ENCODE assay signal across 8 mouse cellular contexts in genomic region chr4:151988014-151988341, GRCm38 (mm10). TPM values are rescaled to one million over a fixed set of nuclear protein-coding genes. Genes with fewer than 3 reads are reported as not detected.
DNase-seq lines count a peak whose midpoint lies in the region; ATAC-seq and TF ChIP-seq lines count a peak whose summit lies in the region.

No protein-coding gene starts in this region.

- H3K4me3 ChIP-seq in heart, embryonic 15.5 days, result peak overlapping the region; percentile 96
- H3K4me3 ChIP-seq in ES-E14 (ENCODE audit: insufficient read depth in 1 of 2, low read depth in 1 of 2, low read length in 2 of 2, poor library complexity in 1 of 2, severe bottlenecking in 1 of 2), result peak overlapping the region; percentile 89 to 97
- H3K4me3 ChIP-seq in forebrain, embryonic 15.5 days, result peak overlapping the region; percentile 57
- H3K4me3 ChIP-seq in macrophage (ENCODE audit: inconsistent target), result peak overlapping the region; percentile 63

- H3K79me2 ChIP-seq in macrophage (ENCODE audit: inconsistent target), result peaks cover 9% of the 10 kb centered on the region; the same call in 1 of the 2 replicates

- peaks cover 43% of the 10 kb centered on the region for H3K4me1 ChIP-seq in heart, embryonic 15.5 days (replicated peaks)
- H3K4me1 ChIP-seq in ES-E14 (ENCODE audit: control insufficient read depth in 2 of 2, insufficient read depth in 2 of 2, low read length in 2 of 2, poor library complexity in 1 of 2), result peaks cover 0 to 34% of the 10 kb centered on the region in 2 experiments; a peak in 3 of 4 replicates
- H3K4me1 ChIP-seq in forebrain, embryonic 15.5 days, result peaks cover 20% of the 10 kb centered on the region

- H3K27ac ChIP-seq in heart, embryonic 15.5 days, result peak overlapping the region; percentile 83; the same call in 1 of the 2 replicates
- no peak overlapping the region for H3K27ac ChIP-seq in ES-E14 (ENCODE audit: insufficient read depth, low read depth, low read length, poor library complexity, severe bottlenecking)
- H3K27ac ChIP-seq in forebrain, embryonic 15.5 days (replicated peaks), result peak overlapping the region; percentile 84
- no peak overlapping the region for H3K27ac ChIP-seq in macrophage

- peaks cover 26% of the 10 kb centered on the region for H3K36me3 ChIP-seq in heart, embryonic 15.5 days
- peaks cover 29% of the 10 kb centered on the region for H3K36me3 ChIP-seq in ES-E14 (ENCODE audit: control insufficient read depth, insufficient read depth, low read length, poor library complexity, severe bottlenecking)
- H3K36me3 ChIP-seq in forebrain, embryonic 15.5 days, result peaks cover 27% of the 10 kb centered on the region
- peaks cover 25% of the 10 kb centered on the region; the same call in 1 of the 2 replicates for H3K36me3 ChIP-seq in macrophage (ENCODE audit: inconsistent target)

- no peak for ATAC-seq in heart, embryonic 15.5 days (replicated peaks; ENCODE audit: insufficient number of reproducible peaks, insufficient read depth, low FRiP score, low read depth)
- ATAC-seq in forebrain, embryonic 15.5 days (replicated peaks), result no peak; the same call in 1 of the 2 replicates

- peak overlapping the region; percentile 83 for H3K4me2 ChIP-seq in heart, embryonic 15.5 days
- H3K4me2 ChIP-seq in forebrain, embryonic 15.5 days (replicated peaks), result peak overlapping the region; percentile 67

- H3K9ac ChIP-seq in heart, embryonic 15.5 days, result peak overlapping the region; percentile 94
- H3K9ac ChIP-seq in ES-E14 (ENCODE audit: insufficient read depth, low read depth, low read length, poor library complexity, severe bottlenecking), result peak overlapping the region; percentile 82; the same call in 1 of the 2 replicates
- H3K9ac ChIP-seq in forebrain, embryonic 15.5 days (replicated peaks), result peak overlapping the region; percentile 92

- H3K27me3 ChIP-seq in heart, embryonic 15.5 days, result no peaks in the 10 kb centered on the region
- H3K27me3 ChIP-seq in forebrain, embryonic 15.5 days, result no peaks in the 10 kb centered on the region

- 23% methylated on average over 10 of the region's 10 CpGs for WGBS in heart, embryonic 15.5 days
- WGBS in forebrain, embryonic 15.5 days, result 21% methylated on average over 10 of the region's 10 CpGs
- WGBS in macrophage (ENCODE audit: missing documents), result 29% methylated on average over 10 of the region's 10 CpGs

- H3K9me3 ChIP-seq in heart, embryonic 15.5 days (replicated peaks), result no peaks in the 10 kb centered on the region
- no peaks in the 10 kb centered on the region for H3K9me3 ChIP-seq in ES-E14 (ENCODE audit: control insufficient read depth, insufficient read depth, low read depth, low read length)
- H3K9me3 ChIP-seq in forebrain, embryonic 15.5 days, result no peaks in the 10 kb centered on the region

- no peak for DNase-seq in heart, postnatal 4 days
- no peak for DNase-seq in ES-E14 (ENCODE audit: low read depth, low spot score)
- DNase-seq in layer of hippocampus, adult 18-20 months (ENCODE audit: low spot score in 2 of 2), result no peak
- no peak for DNase-seq in B cell, adult 2 months
- no peak for DNase-seq in gastrocnemius, postnatal 25 days

- in situ Hi-C loops in ES-E14 (cut with MboI; ENCODE audit: low sequenced_read_pairs in 2 of 2, unreplicated experiment in 2 of 2), result no loop called here

TF ChIP-seq in ES-E14, 5 proteins besides CTCF, POLR2A, EP300 and RAD21:
- TF ChIP-seq ZNF384 (IDR thresholded peaks at IDR 0.05; ENCODE audit: low read depth, low read length) (no peak), MAFK (IDR thresholded peaks at IDR 0.05; ENCODE audit: insufficient read depth, low read depth, low read length) (no peak), CHD2 (IDR thresholded peaks at IDR 0.05; ENCODE audit: low read depth, low read length) (no peak), HCFC1 (IDR thresholded peaks at IDR 0.05; ENCODE audit: borderline replicate concordance, insufficient read depth, low read length) (no peak), ZC3H11A (IDR thresholded peaks at IDR 0.05; ENCODE audit: borderline replicate concordance, low read depth, low read length) (no peak)

RNA-seq across cellular contexts. Expression of gene Thap3, which starts 0.8 kb away (rescaled TPM):
- polyA plus RNA-seq in heart, embryonic 15.5 days (2015; fragmentation: Nextera tagmentation; extraction: Ambion mirVana), result 26.3 and 34.4 TPM in 2 replicates
- 10 to 100 TPM; 11.7 to 13.4 TPM for total RNA-seq in heart, postnatal 4 days (2021)
- 7.6 and 12.5 TPM in 2 replicates for total RNA-seq in ES-E14 (2012; rRNA removed)
- polyA plus RNA-seq in forebrain, embryonic 15.5 days (2015; fragmentation: Nextera tagmentation; extraction: Ambion mirVana), result 41.4 and 41.6 TPM in 2 replicates
- 10 to 100 TPM in 16 of 26 experiments, 1 to 10 TPM in 10; 1.5 to 37.2 (median 14.6) TPM for total RNA-seq in macrophage (2018; cell fraction: chromatin; rRNA removed)
- total RNA-seq in macrophage (2018; cell fraction: cytosol; rRNA removed), result 10 to 100 TPM in 23 of 26 experiments, 1 to 10 TPM in 3; 6.9 to 19.0 (median 15.8) TPM
- total RNA-seq in macrophage (2018; cell fraction: nucleus; rRNA removed), result 10 to 100 TPM in 18 of 26 experiments, 1 to 10 TPM in 8; 2.5 to 37.2 (median 18.3) TPM
- polyA plus RNA-seq in macrophage (2018), result 5.4 to 24.7 TPM (median 14.9 TPM) in 3 replicates
- 10 to 100 TPM; 24.4 to 28.2 TPM for total RNA-seq in layer of hippocampus, adult 18-20 months (2021)
- 10 to 100 TPM; 27.5 to 29.3 TPM for total RNA-seq in gastrocnemius, postnatal 25 days (2021)

RNA-seq across cellular contexts. Expression of gene Phf13, which starts 8.1 kb away (rescaled TPM):
- polyA plus RNA-seq in heart, embryonic 15.5 days (2015; fragmentation: Nextera tagmentation; extraction: Ambion mirVana), result 15.2 and 20.7 TPM in 2 replicates
- 10 to 100 TPM; 14.8 to 15.3 TPM for total RNA-seq in heart, postnatal 4 days (2021)
- total RNA-seq in ES-E14 (2012; rRNA removed), result 22.2 and 29.2 TPM in 2 replicates
- polyA plus RNA-seq in forebrain, embryonic 15.5 days (2015; fragmentation: Nextera tagmentation; extraction: Ambion mirVana), result 19.5 and 21.8 TPM in 2 replicates
- 10 to 100 TPM in 6 of 26 experiments, 1 to 10 TPM in 19, under 1 TPM in 1; 0.57 to 18.3 (median 3.5) TPM for total RNA-seq in macrophage (2018; cell fraction: chromatin; rRNA removed)
- total RNA-seq in macrophage (2018; cell fraction: cytosol; rRNA removed), result 10 to 100 TPM in 14 of 26 experiments, 1 to 10 TPM in 12; 5.0 to 32.6 (median 10.6) TPM
- total RNA-seq in macrophage (2018; cell fraction: nucleus; rRNA removed), result 10 to 100 TPM in 12 of 26 experiments, 1 to 10 TPM in 14; 3.3 to 33.6 (median 9.9) TPM
- 7.5 to 11.5 TPM (median 10.7 TPM) in 3 replicates for polyA plus RNA-seq in macrophage (2018)
- 10 to 100 TPM; 12.6 to 12.8 TPM for total RNA-seq in layer of hippocampus, adult 18-20 months (2021)
- total RNA-seq in gastrocnemius, postnatal 25 days (2021), result 1 to 10 TPM; 2.8 to 3.4 TPM

RNA-seq across cellular contexts. Expression of gene Klhl21, which starts 20.6 kb away (rescaled TPM):
- 26.1 and 30.9 TPM in 2 replicates for polyA plus RNA-seq in heart, embryonic 15.5 days (2015; fragmentation: Nextera tagmentation; extraction: Ambion mirVana)
- total RNA-seq in heart, postnatal 4 days (2021), result 10 to 100 TPM; 42.3 to 49.2 TPM
- 19.7 and 21.0 TPM in 2 replicates for total RNA-seq in ES-E14 (2012; rRNA removed)
- 3.0 and 3.5 TPM in 2 replicates for polyA plus RNA-seq in forebrain, embryonic 15.5 days (2015; fragmentation: Nextera tagmentation; extraction: Ambion mirVana)
- 10 to 100 TPM in 1 of 26 experiments, 1 to 10 TPM in 18, under 1 TPM in 7; 0.63 to 12.4 (median 1.9) TPM for total RNA-seq in macrophage (2018; cell fraction: chromatin; rRNA removed)
- total RNA-seq in macrophage (2018; cell fraction: cytosol; rRNA removed), result 10 to 100 TPM in 7 of 26 experiments, 1 to 10 TPM in 19; 1.3 to 16.6 (median 5.4) TPM
- total RNA-seq in macrophage (2018; cell fraction: nucleus; rRNA removed), result 10 to 100 TPM in 3 of 26 experiments, 1 to 10 TPM in 23; 1.5 to 15.0 (median 5.3) TPM
- 5.1 to 13.0 TPM (median 8.0 TPM) in 3 replicates for polyA plus RNA-seq in macrophage (2018)
- 10 to 100 TPM; 22.2 to 24.4 TPM for total RNA-seq in layer of hippocampus, adult 18-20 months (2021)
- 10 to 100 TPM; 56.9 to 66.5 TPM for total RNA-seq in gastrocnemius, postnatal 25 days (2021)

RNA-seq across cellular contexts. Expression of gene Zbtb48, which starts 39.5 kb away (rescaled TPM):
- 10.6 and 14.1 TPM in 2 replicates for polyA plus RNA-seq in heart, embryonic 15.5 days (2015; fragmentation: Nextera tagmentation; extraction: Ambion mirVana)
- total RNA-seq in heart, postnatal 4 days (2021), result 10 to 100 TPM; 10.5 to 11.1 TPM
- total RNA-seq in ES-E14 (2012; rRNA removed), result 18.7 and 31.7 TPM in 2 replicates
- polyA plus RNA-seq in forebrain, embryonic 15.5 days (2015; fragmentation: Nextera tagmentation; extraction: Ambion mirVana), result 18.0 and 21.5 TPM in 2 replicates
- total RNA-seq in macrophage (2018; cell fraction: chromatin; rRNA removed), result 10 to 100 TPM in 22 of 26 experiments, 1 to 10 TPM in 4; 5.7 to 34.4 (median 20.8) TPM
- 1 to 10 TPM in 23 of 26 experiments, under 1 TPM in 3; 0.47 to 4.4 (median 2.3) TPM for total RNA-seq in macrophage (2018; cell fraction: cytosol; rRNA removed)
- 10 to 100 TPM in 17 of 26 experiments, 1 to 10 TPM in 9; 3.2 to 35.7 (median 10.6) TPM for total RNA-seq in macrophage (2018; cell fraction: nucleus; rRNA removed)
- polyA plus RNA-seq in macrophage (2018), result 3.5 to 5.0 TPM (median 4.8 TPM) in 3 replicates
- total RNA-seq in layer of hippocampus, adult 18-20 months (2021), result 10 to 100 TPM; 11.2 to 12.8 TPM
- 1 to 10 TPM; 2.5 TPM for total RNA-seq in gastrocnemius, postnatal 25 days (2021)

RNA-seq across cellular contexts. Expression of gene Tas1r1, which starts 50.4 kb away (rescaled TPM):
- 0.25 and 0.46 TPM in 2 replicates for polyA plus RNA-seq in heart, embryonic 15.5 days (2015; fragmentation: Nextera tagmentation; extraction: Ambion mirVana)
- total RNA-seq in heart, postnatal 4 days (2021), result under 1 TPM; 0.10 to 0.11 TPM
- total RNA-seq in ES-E14 (2012; rRNA removed), result 1.9 and 3.0 TPM in 2 replicates
- 1.5 TPM in 2 replicates for polyA plus RNA-seq in forebrain, embryonic 15.5 days (2015; fragmentation: Nextera tagmentation; extraction: Ambion mirVana)
- total RNA-seq in macrophage (2018; cell fraction: chromatin; rRNA removed), result under 1 TPM in 4 of 26 experiments, not detected in 22; 0.26 to 0.38 (median 0.31) TPM
- under 1 TPM in 1 of 26 experiments, not detected in 25; 0.03 TPM for total RNA-seq in macrophage (2018; cell fraction: cytosol; rRNA removed)
- under 1 TPM in 5 of 26 experiments, not detected in 21; 0.17 to 0.33 (median 0.21) TPM for total RNA-seq in macrophage (2018; cell fraction: nucleus; rRNA removed)
- polyA plus RNA-seq in macrophage (2018), result not detected in 3 replicates
- under 1 TPM; 0.41 to 0.64 TPM for total RNA-seq in layer of hippocampus, adult 18-20 months (2021)
- total RNA-seq in gastrocnemius, postnatal 25 days (2021), result under 1 TPM; 0.84 to 0.86 TPM

Comparison
In these comparisons a context has a peak if more than half of its experiments do, and no peak if none do; other contexts are left out.
1. H3K27ac ChIP-seq: peak in heart, embryonic 15.5 days (single experiment) and forebrain, embryonic 15.5 days (single experiment); none in ES-E14 (single experiment) and macrophage (single experiment).
2. Peak in every context shown above with its lines, with median percentiles within 50 percentile points of each other: H3K4me3 ChIP-seq and H3K9ac ChIP-seq.